Mouse (Mus musculus) liver, adult 2 months (tissue): ENCODE data around the gene Cul1. TPM values are rescaled to one million over a fixed set of nuclear protein-coding genes. Genes with fewer than 3 reads are reported as not detected.

ENCODE experiments used
- DNase-seq: peaks from one replicate; pipeline ENCODE4 v3.0.0-alpha.2; 2011; ENCODE audit warnings: low read depth, low spot score; ENCODE audit errors: extremely low read depth
- H3K27ac ChIP-seq: fragments of 200-500 bp; replicated peaks from 2 replicates; pipeline ENCODE4 v1.5.1; 2012; ENCODE audit warnings: low read depth, mild to moderate bottlenecking, control low read depth, inconsistent platforms, low read length; ENCODE audit not compliant: insufficient read depth
- H3K27me3 ChIP-seq: fragments of 200-500 bp; 2 replicates; pipeline ENCODE4 v1.6.1; 2012; ENCODE audit warnings: mild to moderate bottlenecking, moderate library complexity, low read length, inconsistent platforms; ENCODE audit not compliant: control insufficient read depth, insufficient read depth
- H3K36me3 ChIP-seq: fragments of 200-500 bp; 2 replicates; pipeline ENCODE4 v1.6.1; 2012; ENCODE audit warnings: low read length, inconsistent platforms; ENCODE audit not compliant: control insufficient read depth, insufficient read depth
- H3K4me1 ChIP-seq: fragments of 200-500 bp; 2 replicates; pipeline ENCODE4 v1.6.1; 2011; ENCODE audit warnings: low read length; ENCODE audit not compliant: control insufficient read depth, insufficient read depth
- H3K4me3 ChIP-seq: fragments of 200-500 bp; 2 replicates; pipeline ENCODE4 v1.5.1; 2011; ENCODE audit warnings: low read depth, mild to moderate bottlenecking, control low read depth, low read length, moderate library complexity; ENCODE audit not compliant: insufficient read depth
- H3K79me2 ChIP-seq: fragments of 200-500 bp; 2 replicates; pipeline ENCODE4 v1.6.1; 2012; ENCODE audit warnings: inconsistent platforms, mild to moderate bottlenecking, low read length, moderate library complexity; ENCODE audit not compliant: control insufficient read depth, insufficient read depth
- H3K9ac ChIP-seq: fragments of 200-500 bp; 2 replicates; pipeline ENCODE4 v1.6.1; 2012; ENCODE audit warnings: low read depth, mild to moderate bottlenecking, control low read depth, inconsistent platforms, low read length
- CTCF ChIP-seq: fragments of 200-500 bp; IDR thresholded peaks from 2 replicates; pipeline ENCODE4 v1.5.1; 2011; ENCODE audit warnings: low read depth, low read length, control low read depth
- POLR2A ChIP-seq: fragments of 200-500 bp; IDR thresholded peaks from 2 replicates; pipeline ENCODE4 v1.6.1; 2011; ENCODE audit warnings: low read length, control low read depth; ENCODE audit not compliant: insufficient read depth; ENCODE audit errors: extremely low read depth
- WGBS: fragments of 180-500 bp; shearing (Covaris S2); methylation state at CpG from one replicate; pipeline ENCODE4 v1.1.7; 2018; 5-methylcytosine and 5-hydroxymethylcytosine counted together
- polyA plus RNA-seq: library from polyadenylated mRNA; depleted of rRNA; stranded (reverse); fragments of >200 nt; gene quantifications from 2 replicates; pipeline ENCODE4 v1.2.3, GENCODE M21; 2012
- total RNA-seq: library from RNA; depleted of rRNA; stranded (reverse); fragments of >200 nt; gene quantifications from 2 replicates; pipeline ENCODE4 v1.2.3, GENCODE M21; 2014

The Cul1 gene
- total and polyA plus RNA-seq, 2 experiments: 15.4 to 55.0 TPM

DNA sequence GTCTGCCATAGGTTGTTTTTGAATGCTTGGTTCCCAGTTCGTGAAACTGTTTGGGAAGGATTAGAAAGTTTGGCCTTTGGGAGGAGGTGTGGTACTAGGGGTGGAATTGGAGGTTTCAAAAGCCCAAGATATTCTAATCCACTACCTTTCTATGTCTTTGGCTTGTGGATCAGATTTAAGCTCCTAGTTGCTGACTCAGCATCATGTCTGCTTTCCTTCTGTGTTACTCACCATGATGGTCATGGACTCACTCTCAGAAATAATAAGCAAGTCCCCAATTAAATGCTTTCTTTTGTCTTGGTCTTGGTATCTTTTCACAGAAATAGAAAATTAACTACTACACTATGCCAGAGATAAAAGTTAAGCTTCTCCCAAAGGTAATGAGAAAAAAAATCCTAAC, 5.5 kb upstream of the Cul1 start:
- 100% methylated on average over 1 of the region's 1 CpGs for WGBS

DNA sequence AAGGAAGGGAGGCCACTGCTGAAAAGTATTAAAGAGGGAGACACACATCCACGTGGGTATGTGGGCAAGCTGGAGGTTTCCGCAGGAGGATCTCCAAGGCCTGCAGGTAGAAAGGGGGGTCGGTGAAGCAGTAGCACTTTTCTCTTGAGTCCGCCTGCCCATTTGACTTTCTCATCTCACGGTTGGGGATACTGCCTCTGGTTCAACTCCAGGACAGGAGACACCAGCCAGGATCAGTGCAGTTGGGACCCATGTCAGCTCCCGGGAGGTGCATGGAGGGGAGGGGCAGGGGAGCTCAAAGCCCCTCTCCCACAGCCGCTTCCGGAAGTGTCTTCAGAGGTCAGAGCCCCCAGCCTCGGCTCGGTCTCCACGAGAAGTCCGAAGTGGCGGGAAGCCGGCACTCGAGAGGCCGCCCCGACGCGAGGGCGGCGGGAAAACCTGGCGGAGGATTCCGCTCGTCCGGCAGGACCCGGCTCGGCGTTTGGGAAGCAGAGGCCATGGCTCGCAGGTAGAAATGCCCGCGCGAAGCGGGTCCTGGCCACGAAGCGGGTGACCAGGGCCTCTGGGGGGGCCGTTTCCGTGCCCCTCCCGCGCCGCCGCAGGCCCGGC, 428 bp downstream of the Cul1 start:
- peaks cover 11% of the 10 kb centered on the region; the same call in 1 of the 2 replicates for H3K79me2 ChIP-seq
- peak overlapping the region; percentile 98 for H3K9ac ChIP-seq
- peaks cover 8% of the 10 kb centered on the region; the same call in 1 of the 2 replicates for H3K4me1 ChIP-seq
- no peaks in the 10 kb centered on the region for H3K27me3 ChIP-seq
- under 1% methylated on average over 42 of the region's 42 CpGs for WGBS
- peak; percentile 51 for DNase-seq
- no peak for TF ChIP-seq CTCF
- TF ChIP-seq POLR2A: no peak
- H3K4me3 ChIP-seq: peak overlapping the region; percentile 96
- H3K36me3 ChIP-seq: no peaks in the 10 kb centered on the region
- peak overlapping the region; percentile 85 for H3K27ac ChIP-seq

More for the DNA sequence above, 5.5 kb upstream of the Cul1 start:
- no peaks in the 10 kb centered on the region for H3K27me3 ChIP-seq
- TF ChIP-seq POLR2A (no peak), CTCF (no peak)
- H3K4me3 ChIP-seq: no peak overlapping the region
- H3K79me2 ChIP-seq: no peaks in the 10 kb centered on the region
- no peak overlapping the region for H3K9ac ChIP-seq
- no peaks in the 10 kb centered on the region for H3K36me3 ChIP-seq
- no peaks in the 10 kb centered on the region for H3K4me1 ChIP-seq
- H3K27ac ChIP-seq: no peak overlapping the region
- DNase-seq: no peak

DNA sequence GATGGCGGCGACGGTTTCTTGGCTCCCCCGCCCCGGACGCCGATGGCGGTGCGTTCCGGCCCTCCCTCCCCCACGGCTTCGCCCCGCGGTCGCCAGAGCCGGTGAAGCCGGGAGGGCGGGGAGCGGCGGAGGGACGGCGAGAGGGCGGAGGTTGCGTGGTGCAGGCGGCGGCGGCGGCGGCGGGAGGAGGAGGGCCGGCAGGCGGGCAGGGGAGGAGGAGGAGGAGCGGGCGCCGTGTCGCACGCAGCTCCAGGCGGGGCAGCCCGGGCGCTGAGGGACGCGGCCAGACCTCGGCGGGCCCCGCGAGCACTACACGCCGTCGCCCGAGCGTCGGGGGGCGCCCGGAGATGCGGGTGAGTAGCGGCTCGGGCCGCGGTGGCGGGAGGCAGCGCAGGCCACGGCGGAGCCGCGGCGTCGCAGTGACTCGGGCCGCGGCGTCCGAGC, 955 bp downstream of the Cul1 start:
- H3K27me3 ChIP-seq: no peaks in the 10 kb centered on the region
- H3K27ac ChIP-seq: peak overlapping the region; percentile 85
- H3K9ac ChIP-seq: peak overlapping the region; percentile 98
- WGBS: under 1% methylated on average over 53 of the region's 72 CpGs
- TF ChIP-seq CTCF (no peak), POLR2A (peak; percentile 62)
- H3K36me3 ChIP-seq: no peaks in the 10 kb centered on the region
- DNase-seq: peak; percentile 59
- H3K4me3 ChIP-seq: peak overlapping the region; percentile 96
- peaks cover 8% of the 10 kb centered on the region; the same call in 1 of the 2 replicates for H3K4me1 ChIP-seq
- peaks cover 14% of the 10 kb centered on the region; the same call in 1 of the 2 replicates for H3K79me2 ChIP-seq

DNA sequence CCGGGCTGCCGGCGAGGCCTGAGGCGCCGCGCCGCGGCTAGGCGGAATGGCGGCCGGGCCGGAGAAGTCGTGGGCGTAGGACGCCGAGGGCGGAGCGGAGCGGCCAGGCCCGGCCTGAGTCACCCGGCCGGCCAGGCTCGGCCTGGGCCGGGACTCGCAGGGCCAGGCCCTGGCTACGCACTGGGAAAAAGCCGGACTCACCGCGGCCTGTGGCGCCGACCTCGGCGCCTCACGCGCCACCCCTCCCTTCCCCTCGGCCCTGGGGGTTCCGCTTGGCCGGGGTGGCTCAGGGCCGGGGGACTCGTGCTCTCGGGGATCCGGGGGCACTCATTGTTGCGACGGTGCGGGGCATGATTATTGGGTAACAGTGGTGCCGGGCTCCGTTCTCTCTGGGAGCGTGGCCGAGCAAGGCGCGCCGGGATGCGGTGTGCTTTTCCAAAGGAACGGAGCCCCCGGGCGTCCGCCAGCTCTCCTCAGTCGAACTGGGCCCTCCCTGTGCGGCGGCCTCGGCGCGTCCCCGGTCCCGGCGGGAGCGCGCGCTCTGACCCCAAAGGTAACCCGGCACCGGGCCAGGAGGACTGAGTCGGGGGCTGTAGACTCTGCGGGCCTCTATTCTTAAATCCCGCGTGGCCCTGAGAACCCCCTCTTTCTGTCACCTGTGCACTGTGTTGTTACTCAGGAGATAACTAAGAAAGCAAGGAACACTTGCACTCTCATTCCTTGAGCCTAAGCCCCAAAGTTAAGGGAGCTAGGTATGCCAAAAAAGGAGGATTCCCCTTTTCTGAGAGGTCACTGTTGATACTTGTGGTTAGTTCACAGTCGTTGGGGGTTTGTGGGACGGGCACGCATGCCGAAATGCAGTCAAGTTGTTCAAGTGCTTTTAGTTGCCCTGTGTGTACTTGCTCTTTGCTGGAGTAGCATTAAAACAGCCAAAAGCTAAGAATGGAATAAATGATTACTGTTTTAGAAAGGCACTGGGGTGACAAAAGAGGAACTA, 1.7 kb downstream of the Cul1 start:
- TF ChIP-seq CTCF (no peak), POLR2A (0 out of 2 replicates have a peak, but pooled peaks have one; percentile 15)
- peak; percentile 46 for DNase-seq
- H3K27me3 ChIP-seq: no peaks in the 10 kb centered on the region
- WGBS: 1% methylated on average over 76 of the region's 79 CpGs
- peaks cover 14% of the 10 kb centered on the region; the same call in 1 of the 2 replicates for H3K79me2 ChIP-seq
- peak overlapping the region; percentile 96 for H3K4me3 ChIP-seq
- H3K27ac ChIP-seq: peak overlapping the region; percentile 85
- peak overlapping the region; percentile 98 for H3K9ac ChIP-seq
- H3K36me3 ChIP-seq: no peaks in the 10 kb centered on the region
- peaks cover 8% of the 10 kb centered on the region; the same call in 1 of the 2 replicates for H3K4me1 ChIP-seq

DNA sequence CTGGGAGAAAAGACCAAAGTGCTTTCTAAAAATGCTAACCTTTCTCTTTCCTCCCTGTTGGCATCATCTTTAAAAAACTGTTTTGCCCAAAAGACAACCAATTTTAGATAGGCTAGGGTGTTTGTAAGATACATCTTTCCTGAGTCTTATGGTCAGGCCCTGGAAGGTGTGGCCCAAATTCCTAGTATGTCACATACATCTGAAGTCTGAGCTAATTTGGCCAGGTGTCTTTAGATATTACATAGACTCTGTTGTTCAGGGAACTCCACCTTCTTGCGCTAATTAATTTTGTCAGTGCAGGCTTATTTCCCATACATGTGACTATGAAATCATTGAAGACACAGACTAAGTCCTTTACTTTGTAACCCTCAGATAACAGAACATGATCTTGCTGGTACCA, 2.6 kb downstream of the Cul1 start:
- peaks cover 18% of the 10 kb centered on the region; the same call in 1 of the 2 replicates for H3K79me2 ChIP-seq
- 70% methylated on average over 1 of the region's 1 CpGs for WGBS
- H3K9ac ChIP-seq: no peak overlapping the region
- DNase-seq: no peak
- no peaks in the 10 kb centered on the region for H3K36me3 ChIP-seq
- TF ChIP-seq CTCF (no peak), POLR2A (no peak)
- no peak overlapping the region for H3K27ac ChIP-seq
- H3K4me3 ChIP-seq: no peak overlapping the region
- H3K4me1 ChIP-seq: peaks cover 8% of the 10 kb centered on the region; the same call in 1 of the 2 replicates
- H3K27me3 ChIP-seq: no peaks in the 10 kb centered on the region
